Comparison of ENCODE assay signal across 9 mouse cellular contexts in the genomic region with DNA sequence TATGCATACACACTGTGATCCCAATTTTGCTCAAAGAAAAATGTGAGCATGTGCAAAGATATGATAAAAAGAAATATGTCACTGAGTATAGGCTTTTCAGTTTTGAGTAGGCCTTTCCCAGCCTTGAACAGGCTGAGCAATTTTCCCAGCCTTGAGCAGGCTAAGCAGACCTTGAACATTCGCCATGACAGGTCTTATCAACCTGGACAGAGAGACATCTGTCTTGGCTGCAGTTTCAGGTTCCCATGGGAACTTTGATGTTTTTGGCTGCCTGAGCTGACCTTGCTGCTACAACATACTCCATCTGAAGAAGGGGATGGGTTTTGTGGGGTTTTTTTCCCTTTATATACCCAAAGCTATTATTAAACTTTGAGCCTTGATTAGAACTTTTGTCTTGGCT. TPM values are rescaled to one million over a fixed set of nuclear protein-coding genes. Genes with fewer than 3 reads are reported as not detected.
"Had no signal": no experiment of that assay in that cellular context is flagged by ENCODE, and none has a peak within 500 bp of the region (broad histone marks: within the 10 kb centered on the region; RNA-seq: fewer than 3 reads in every experiment).

No protein-coding gene starts in this region.

- DNase-seq: kidney, adult 2 months; kidney, postnatal 25 days; lung, adult 2 months; lung, postnatal 36 days; midbrain, embryonic 14.5 days; right cerebral cortex, adult 18-20 months; right cerebral cortex, postnatal 25 days; thymus, postnatal 4 days had no signal

RNA-seq across cellular contexts. Expression of a gene that starts 31.3 kb away (rescaled TPM):
- total RNA-seq: megakaryocyte progenitor cell, adult 5-6 weeks had no signal
